Mouse (Mus musculus): ENCODE measurements around the gene Sptbn1.

The Sptbn1 gene

DNA sequence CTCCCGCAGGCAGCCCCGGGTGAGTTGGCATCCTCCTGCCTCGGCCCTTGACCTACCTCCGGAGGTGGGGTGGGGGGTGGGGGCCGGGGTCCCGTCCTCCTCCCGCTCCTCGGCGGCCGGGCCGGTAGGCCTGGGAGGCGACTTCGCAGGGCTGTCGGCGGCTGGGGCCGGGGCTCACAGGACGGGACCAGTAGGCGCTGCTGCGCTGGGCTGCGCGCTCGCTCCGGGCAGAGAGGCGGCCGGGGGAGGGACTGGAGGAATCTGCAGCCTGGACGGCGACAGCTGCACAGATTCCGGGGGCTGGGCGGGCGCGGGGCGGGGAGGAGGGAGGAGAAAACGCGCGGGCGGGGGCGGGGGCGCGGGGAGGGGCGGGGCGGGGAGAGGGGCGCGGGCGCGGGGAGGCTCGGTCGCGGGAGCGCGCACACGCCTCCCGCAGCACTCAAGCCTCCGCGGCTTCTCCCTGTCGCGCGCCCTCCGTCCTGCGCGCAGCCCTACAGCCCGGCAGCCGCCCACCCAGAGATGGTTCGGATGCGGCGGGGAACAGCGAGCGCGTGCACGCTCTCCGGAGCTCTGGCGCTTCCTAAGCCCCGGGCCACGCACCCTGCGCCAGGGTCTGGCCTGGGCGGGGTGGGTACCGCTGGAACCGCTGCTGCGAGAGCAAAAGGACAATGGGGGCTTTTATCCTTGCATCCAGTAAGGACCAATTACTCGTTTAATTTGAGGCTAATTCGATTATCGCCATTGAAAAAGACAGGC is at the start of gene Sptbn1:
Sptbn1 (minus strand) TSS at position 284 of the 756 bp plus-strand sequence.
- ATAC-seq (ENCODE audit: insufficient number of reproducible peaks, low FRiP score, low TSS enrichment) = peak; percentile 85

DNA sequence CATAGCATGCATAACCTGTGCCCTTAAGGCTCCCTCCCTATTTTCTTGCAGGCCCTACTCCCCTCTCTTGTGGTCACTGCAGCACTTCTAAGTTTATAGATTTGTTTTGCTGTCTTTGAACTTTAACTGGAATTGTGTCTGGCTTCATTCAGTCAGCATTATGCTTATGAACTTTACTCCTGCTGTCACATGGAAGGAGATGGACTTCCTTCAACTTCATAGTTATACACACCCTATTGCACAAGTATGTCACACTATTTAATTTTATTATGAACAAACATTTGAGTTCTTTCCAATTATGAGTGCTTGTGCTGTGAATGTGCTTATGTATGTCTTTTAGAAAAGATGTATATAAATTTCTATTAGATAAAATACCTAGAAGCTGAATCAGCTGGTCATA is 26.3 kb upstream of the Sptbn1 start:
- no peak for ATAC-seq (ENCODE audit: insufficient number of reproducible peaks, low FRiP score, low TSS enrichment)

DNA sequence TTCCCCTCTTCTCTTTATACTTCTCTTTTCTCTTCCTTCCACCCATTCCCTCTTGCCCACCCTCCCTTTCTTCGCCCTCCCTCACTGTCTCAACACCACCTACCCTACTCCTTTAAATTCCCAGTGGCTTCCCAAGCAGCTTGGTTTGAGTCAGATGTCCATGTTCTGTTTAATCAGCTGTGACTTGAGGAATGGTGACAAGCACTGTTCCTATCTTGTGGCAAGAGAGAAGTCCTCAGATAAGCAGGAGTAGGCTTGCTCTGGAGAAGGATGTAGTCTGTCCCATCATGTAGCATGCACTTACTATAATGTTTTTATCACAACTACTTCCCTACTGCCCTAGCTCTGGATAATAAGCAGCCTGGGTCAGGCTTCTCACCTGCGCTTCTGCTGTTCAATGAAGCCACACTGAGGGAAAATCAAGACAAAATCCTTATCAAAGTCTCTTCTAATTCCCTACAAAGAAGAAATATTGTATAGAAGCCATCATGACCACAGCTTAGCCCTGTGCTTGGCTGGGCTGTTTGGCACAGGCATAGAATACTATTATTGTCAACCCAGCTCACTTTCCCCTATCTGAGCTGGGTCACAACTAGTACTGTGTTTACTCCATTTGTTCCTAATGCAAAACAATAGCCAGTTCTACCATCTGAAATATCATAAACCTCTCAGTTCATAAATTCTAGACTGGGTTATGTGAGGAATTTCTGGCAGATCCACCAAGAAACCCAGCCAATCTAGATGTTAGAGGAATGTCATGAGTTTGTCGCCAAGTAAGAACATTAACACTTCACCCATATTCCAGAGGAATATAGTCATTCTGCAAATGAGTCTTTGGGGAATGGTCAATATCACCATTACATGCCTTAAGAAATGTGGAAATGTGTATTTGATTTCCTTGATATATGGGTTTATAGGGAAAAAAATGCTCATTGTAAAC is 24.5 kb upstream of the Sptbn1 start:
- no peak for ATAC-seq (ENCODE audit: insufficient number of reproducible peaks, low FRiP score, low TSS enrichment)

DNA sequence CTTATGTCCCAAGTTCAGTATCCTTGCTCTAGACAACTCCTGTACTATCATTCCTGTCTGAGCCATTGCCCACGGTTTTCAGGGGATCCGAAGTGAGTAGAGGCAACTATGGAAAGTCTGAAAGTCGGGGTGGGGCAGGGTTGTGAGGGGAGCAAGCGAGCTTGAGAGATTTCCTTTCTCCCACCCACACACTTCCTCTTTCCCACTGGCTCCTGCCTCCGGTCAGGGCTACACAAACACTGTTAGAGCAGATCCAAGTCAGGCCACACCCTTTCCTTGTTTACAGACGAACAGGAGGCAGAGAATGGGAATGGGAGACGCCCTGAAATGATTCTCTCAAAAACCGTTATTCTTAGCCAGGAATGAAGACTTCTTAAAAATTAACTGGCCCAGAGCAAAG is 23.2 kb upstream of the Sptbn1 start:
- ATAC-seq (ENCODE audit: insufficient number of reproducible peaks, low FRiP score, low TSS enrichment) = no peak

DNA sequence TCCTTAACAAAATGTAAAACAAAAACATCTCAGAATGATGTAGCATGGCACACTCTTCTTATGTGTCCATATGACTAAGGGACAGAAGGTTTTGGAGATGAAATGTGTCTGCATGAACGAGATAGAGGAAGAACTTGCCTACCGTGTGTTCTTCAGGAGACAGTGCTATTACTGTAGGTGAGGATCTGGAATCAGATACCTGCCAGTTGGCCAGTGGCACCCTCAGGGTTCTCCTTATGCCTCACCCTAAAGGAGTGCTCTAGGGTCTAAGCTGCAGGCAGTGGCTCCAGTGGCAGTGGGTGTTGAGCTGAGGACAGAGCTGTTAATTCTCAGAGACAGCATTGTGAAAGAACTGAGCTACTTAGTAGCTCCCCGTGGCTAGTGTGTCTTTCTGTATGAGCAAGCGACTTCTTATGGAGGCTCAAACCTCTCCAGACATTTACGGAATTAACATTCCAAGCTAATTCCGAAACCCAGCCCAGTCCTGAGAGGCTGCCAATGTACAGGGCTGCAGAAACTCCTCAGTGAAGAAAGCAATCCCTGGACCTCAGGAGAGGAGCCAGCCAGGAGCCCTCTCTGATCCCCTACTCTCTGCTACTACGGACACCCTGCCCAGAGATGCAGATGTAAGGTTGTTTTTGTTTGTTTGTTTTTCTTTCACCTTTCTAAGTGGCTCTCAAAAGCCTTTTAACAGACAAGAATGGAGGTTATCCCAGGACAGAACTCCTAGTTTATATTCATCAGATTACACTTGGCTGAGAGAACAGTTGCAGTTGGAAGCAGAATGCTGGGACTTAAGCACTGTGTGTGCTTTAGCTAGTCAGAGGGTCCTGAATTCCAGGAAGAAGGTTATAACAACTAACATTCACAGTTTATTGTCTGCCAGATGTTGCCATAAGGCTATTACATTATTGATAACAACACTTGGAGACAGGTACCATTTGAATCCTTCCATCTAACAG is 21.8 kb upstream of the Sptbn1 start:
- peak; percentile 58; the same call in 1 of the 2 replicates for ATAC-seq (ENCODE audit: insufficient number of reproducible peaks, low FRiP score, low TSS enrichment)

DNA sequence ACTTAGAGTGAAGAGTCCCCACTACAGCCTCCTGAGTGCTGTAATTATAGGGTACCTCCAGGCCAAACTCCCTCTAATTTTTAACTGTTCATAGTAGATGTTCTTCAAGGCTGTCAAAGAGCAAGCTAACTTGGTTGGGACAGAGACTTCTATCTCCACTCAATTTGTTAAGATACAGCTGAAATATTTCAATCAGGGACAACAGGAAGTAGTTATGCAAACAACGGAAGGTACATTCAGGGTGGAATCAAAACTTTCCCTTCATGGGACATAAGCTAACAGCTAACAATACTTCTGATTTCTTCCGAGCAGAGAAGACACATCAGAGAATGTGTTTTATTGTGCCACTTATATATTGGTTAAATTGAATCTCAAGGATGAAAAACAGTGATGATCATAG is 20.1 kb upstream of the Sptbn1 start:
- no peak for ATAC-seq (ENCODE audit: insufficient number of reproducible peaks, low FRiP score, low TSS enrichment)

DNA sequence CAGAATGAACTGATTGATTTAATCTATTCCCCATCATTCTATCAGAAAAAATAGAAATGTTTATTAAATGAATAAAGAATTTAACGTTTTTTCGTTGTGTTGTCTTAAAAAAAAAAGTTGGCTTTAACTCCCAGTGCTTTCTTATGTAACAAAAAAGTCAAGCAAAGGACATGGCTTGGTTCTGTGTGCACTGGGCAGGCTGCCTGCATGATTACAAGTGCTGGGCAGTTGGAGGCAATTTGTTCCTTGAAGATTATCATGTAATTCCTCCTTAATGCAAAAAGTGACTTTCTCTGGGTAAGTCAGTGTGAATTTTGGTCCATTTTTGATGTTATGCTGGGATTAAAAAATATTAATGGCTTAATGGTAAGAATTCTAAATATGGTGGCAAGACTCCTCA is 15.7 kb upstream of the Sptbn1 start:
- no peak for ATAC-seq (ENCODE audit: insufficient number of reproducible peaks, low FRiP score, low TSS enrichment)

DNA sequence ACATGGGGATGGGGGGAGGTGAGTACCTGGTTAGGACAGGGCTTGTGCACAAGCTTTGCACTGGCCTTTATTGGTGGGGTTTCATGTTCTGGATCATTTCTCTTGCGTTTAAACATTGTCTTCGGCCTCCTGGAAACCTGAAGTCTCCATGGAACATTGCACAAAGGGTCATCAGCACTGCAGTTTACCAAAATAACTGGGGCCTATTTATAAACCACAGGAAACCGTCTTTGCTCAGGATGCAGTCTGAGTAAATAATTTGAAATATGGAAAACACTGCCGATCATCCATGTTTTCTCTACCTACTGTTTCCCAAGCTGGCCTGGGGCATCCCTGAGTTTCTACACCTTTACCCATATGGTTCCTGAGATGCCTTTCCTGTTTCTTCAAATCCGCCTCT is 13.1 kb upstream of the Sptbn1 start:
- ATAC-seq (ENCODE audit: insufficient number of reproducible peaks, low FRiP score, low TSS enrichment) = no peak

DNA sequence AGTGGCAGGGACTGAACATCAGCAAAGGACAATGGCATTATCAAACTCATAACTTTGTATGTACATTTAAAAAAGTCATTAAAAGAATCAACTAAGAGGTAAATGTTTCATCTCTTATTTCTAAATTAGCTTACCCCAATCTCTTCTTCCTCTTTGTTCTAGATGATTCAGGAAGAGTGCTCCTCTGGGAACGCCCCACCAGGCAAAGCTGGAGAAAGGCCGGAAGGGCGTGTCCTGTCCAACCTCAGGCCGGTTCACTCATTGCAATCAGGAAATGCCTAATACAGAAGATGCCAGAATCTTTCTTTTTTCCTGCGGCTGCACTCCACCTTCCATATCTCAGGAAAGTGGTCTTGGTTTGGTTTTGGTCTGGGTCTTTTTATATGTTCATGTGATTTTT is 11.3 kb upstream of the Sptbn1 start:
- no peak for ATAC-seq (ENCODE audit: insufficient number of reproducible peaks, low FRiP score, low TSS enrichment)

DNA sequence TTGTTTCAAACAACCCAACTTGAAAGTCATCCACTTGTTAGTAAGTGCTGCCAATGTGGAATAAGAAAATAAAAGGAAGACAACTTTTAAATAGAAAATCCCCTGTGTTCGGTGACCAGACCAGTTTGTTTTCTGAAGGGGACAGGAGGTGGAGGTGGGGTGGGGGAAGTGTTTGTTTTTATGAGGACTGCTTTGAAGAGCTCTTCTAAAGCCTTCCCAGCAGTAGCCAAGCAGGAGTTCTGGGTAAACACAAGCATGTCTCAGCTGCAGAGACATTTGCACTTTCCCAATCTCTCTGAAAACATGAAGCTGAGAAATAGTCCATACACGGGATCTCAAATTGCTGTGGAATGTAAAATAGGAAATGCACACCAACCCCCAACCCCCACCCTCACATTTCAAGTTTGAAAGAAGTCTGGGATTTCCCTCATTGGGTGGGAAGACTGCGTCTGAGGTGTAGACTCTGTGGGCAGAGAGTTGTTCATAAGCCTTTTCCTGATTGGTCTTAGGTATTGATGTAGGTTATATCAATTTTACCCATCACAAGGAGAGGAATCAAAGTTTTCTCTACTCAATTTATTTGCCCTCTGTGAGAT is 7.6 kb upstream of the Sptbn1 start:
- ATAC-seq (ENCODE audit: insufficient number of reproducible peaks, low FRiP score, low TSS enrichment) = no peak

DNA sequence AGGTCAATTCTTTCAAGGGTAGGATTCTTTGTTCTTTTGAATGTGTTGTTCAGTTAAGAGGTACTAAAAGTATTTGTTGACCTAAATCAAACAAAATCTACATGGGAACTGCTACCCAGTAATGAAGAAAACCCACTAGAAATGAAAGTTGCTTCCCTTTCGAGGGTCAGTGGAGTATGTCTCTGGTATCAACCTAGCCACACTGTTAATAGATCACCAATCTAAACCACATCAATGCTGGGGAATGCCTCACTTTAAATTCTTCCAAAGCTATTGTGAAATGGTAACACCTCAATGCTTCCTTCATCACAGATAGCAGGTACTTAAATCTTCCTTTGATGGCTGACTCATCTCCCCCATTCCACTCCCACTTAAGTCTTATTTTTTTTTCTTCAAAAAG is 1.5 kb upstream of the Sptbn1 start:
- no peak for ATAC-seq (ENCODE audit: insufficient number of reproducible peaks, low FRiP score, low TSS enrichment)

DNA sequence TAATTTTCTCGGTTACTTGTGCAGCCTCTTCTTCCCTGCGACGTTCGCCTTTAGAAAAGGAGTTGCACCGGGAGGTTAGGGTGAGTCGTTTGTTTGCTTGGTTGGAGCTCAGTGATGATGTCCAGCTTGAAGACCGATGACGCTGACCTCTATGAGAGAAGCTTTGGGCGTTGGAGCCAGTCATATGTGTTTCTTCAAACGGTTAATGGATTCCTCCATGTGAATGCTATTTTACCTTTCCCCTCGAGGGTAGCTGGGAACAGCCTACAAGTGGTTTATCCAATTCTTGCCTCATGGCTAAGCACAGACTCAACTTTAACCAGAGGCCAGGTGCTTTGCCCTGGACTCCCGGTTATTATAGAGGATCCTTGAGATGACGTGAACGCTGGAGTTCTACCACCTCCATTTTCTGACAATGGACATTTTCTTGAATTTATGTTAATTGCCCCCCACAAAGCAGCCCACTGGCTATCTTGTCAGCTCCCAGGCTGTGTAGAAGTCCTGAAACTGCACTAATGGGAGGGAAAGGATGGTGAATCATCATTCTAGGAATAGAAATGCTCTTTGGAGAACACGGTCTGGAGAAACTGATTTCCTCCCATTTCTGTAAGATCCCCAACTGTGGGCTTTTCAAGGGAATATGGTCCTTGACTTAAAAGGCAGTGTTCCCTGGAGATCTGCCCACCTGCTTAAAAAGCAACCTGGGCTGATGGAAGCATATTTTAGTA is 837 bp upstream of the Sptbn1 start:
- peak; percentile 51; the same call in 1 of the 2 replicates for ATAC-seq (ENCODE audit: insufficient number of reproducible peaks, low FRiP score, low TSS enrichment)

DNA sequence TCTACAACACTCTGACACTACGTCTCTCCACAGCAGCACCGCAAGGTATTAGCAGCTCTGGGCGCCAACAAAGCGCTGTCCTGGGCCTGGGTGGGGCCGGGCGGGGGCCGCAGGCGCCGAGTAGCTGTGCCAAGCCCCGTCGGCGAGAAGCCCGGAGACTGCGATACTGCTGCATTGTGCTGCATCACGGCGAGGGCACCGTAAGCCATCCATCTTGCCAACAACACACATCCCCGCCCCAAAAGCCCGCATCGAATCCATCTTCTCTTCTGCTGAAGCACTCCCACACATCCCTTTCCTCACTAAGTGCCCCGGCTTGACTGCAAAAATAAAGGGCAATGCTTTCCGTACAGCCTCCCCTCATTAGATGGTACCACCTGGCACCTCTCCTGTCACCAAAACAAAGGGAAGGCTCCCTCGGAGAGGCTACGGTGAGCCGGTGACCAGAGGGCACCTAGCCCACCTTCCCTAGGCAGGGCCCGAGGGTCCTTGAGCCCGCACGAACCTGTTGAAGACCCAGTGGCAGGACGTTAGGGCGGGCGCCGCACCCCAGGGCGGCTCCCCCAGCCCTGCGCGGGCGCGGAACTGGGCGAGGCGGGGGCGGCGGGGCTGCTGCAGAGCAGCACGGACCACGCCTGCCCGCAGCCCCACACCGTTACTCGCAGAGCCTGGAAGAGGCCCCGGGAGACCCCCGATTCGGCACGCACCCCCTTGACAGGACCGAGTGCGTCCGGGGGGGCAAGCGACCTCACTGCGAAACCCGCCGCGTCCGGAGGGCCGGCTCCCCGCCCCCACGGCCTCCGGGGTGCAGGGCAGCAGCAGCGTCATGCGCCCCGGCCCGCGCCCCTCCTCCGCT is 711 bp downstream of the Sptbn1 start:
- ATAC-seq (ENCODE audit: insufficient number of reproducible peaks, low FRiP score, low TSS enrichment) = peak; percentile 43

DNA sequence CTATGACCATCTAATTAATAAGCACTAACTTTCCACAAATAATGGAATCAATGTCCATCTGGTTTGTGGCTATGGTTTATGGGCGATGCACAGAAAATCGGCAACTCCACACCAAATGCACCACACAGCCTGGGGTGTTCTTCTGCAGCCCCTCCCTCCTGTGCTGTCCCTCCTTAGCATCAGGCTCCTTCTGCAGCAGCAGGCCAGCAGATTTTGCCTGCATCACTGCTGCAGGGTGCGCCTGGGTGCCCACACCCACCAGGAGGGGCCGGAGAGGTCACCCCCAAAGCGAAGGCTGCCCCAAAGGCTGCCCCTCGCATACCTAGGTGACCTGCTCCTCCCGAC is 1.3 kb downstream of the Sptbn1 start:
- ATAC-seq (ENCODE audit: insufficient number of reproducible peaks, low FRiP score, low TSS enrichment) = peak; percentile 5; the same call in 1 of the 2 replicates

DNA sequence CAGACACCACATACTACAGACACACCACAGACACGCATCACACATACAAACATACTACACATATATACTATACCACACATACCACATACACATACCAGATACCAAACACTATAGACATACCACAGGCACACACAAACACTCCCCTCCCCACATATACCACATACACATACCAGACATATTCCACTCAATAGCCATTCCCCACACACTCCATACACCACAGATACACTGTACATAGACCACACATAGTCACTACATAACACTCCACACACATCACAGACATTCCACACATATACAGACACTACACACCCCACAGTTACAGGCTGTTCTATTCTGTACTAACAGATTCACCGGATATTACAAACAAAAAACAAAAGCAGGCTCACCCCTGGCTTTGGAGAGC is 2.3 kb downstream of the Sptbn1 start:
- no peak for ATAC-seq (ENCODE audit: insufficient number of reproducible peaks, low FRiP score, low TSS enrichment)

DNA sequence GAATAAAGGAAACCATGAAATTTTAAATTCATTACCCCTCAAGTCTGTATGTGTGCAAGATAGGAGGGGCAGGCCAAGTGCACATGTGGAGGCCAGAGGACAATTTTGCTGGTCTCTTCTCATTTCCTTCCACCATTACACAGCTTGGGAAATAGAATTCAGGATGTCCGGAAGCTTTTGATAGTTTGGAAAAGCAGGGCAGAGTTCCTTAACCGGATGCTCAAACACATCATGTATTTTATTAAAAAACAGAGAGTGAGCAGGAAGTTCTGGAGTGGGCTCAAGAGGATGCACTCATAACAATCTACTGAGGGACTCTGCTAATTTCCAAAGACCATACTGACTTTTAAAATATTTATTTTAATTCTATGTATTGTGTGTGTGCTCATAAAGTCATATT is 4.3 kb downstream of the Sptbn1 start:
- ATAC-seq (ENCODE audit: insufficient number of reproducible peaks, low FRiP score, low TSS enrichment) = no peak

DNA sequence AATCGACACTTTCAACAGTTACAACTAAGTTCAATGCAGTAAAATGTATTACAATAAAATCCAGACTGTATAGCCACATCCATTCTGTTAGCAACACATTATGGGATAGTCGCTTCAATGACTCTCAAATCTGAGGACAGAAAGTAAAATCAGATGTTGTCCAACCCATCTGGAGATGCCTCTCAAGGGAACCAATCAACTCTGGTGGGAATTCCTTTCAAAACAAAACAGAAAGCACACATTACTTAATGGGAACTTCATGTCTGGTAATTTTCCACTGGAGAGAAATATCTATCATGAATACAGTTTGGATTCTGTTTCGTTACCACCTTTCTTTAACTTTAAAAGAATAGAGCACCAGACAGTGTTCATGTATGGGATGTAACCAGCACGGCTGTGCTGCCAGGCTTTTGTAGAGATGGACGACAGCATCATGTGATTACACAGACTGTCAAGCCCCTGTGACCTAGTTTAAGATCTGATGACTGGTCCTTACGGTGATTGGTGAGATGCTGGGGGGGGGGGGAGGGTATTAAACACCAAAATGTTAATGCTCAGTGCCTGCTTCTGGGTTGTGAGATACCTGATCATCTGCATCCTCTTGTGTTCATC is 9.1 kb downstream of the Sptbn1 start:
- ATAC-seq (ENCODE audit: insufficient number of reproducible peaks, low FRiP score, low TSS enrichment) = no peak

DNA sequence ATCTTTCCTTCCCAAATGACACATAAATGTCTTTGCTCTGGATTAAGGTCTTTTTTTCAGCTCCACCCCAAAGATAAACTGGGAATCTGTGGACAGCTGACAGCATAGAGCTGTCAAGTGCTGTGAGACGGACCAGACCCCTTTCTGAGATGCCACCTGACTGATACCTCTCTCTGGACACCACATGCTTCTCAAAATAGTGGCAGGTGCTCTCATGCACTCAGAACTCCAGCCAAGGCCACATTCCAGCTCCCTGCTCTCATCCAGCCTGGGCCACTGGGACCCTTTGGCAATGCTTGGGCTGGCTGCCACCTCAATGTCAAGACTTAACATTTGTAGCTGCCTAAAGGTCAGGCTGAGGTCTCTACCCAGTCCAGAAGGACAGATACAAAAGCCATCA is 10.2 kb downstream of the Sptbn1 start:
- ATAC-seq (ENCODE audit: insufficient number of reproducible peaks, low FRiP score, low TSS enrichment) = peak; percentile 88
